Mouse (Mus musculus) cerebellum, adult 2 months (tissue): ENCODE results near the gene Aip.

Experiments used
- CTCF ChIP-seq: fragments of 200-500 bp; IDR thresholded peaks from 2 replicates; pipeline ENCODE4 v1.5.1; 2011; ENCODE audit warnings: low read depth, mild to moderate bottlenecking, control low read depth, low read length, moderate library complexity, borderline replicate concordance; ENCODE audit not compliant: insufficient read depth
- POLR2A ChIP-seq: fragments of 200-500 bp; IDR thresholded peaks from 2 replicates; pipeline ENCODE4 v1.6.1; 2011; ENCODE audit warnings: low read length, control low read depth, borderline replicate concordance; ENCODE audit not compliant: insufficient read depth

GRCm38 (mm10) chr19:4103792-4104191 is 21.9 kb downstream of the Aip start:
- TF ChIP-seq POLR2A (no peak), CTCF (no peak)
